Mouse (Mus musculus): ENCODE results near the gene Thbs1. TPM values are rescaled to one million over a fixed set of nuclear protein-coding genes. Genes with fewer than 3 reads are reported as not detected.

The Thbs1 gene
- polyA plus RNA-seq, 1 experiment = 0.07 TPM

GRCm38 (mm10) chr2:118158095-118158494 lies 46.4 kb downstream of the Thbs1 start:
- H3K36me3 ChIP-seq (ENCODE audit: control insufficient read depth) = no peaks in the 10 kb centered on the region
- no peaks in the 10 kb centered on the region for H3K27me3 ChIP-seq (ENCODE audit: control insufficient read depth)
- no peaks in the 10 kb centered on the region for H3K9me3 ChIP-seq (ENCODE audit: control insufficient read depth, low read length)
- TF ChIP-seq TAL1 (IDR thresholded peaks at IDR 0.05; ENCODE audit: low read length) (no peak), GATA1 (IDR thresholded peaks at IDR 0.05; ENCODE audit: low read length) (no peak)
- H3K4me3 ChIP-seq (replicated peaks) = no peak overlapping the region
- H3K4me1 ChIP-seq (ENCODE audit: control insufficient read depth) = no peaks in the 10 kb centered on the region

DNA sequence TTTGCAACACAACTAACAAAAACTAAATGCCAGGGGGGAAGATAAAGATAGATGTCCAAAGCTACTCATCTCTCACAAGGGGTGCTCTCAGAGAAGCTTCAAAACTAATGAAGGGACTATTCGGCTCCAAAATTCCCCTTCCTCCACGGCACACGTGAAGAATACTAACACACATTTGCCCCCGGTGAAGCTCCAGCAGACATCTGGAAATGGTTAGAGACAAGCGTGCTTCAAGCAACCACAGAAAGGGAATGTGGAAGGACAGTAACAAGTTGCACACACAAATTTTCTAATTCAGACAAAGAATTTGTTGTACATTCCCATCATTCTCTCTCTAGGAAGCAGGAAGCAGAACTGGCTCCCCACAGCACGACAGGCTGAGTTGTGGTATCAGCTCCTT lies 47.5 kb downstream of the Thbs1 start:
- H3K9me3 ChIP-seq (ENCODE audit: control insufficient read depth, low read length) = no peaks in the 10 kb centered on the region

DNA sequence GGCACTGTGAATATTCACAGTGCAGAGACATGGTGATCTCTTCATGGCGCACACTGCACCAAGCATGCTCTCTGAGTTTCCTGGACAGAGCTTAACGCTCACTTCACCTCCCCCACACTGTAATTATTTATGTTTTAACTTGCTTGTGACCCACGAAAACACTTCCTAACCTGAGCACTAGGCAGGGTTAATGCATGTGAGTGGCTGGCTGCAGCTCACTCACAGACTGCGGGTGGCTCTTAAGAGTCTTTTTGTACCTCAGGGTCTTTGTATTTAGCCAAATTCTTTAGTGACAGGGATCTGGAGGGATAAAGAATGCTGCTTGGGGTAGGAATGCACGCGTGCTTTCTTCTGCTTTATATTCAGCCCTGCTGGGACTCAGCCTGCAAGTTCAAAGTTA lies 48.9 kb downstream of the Thbs1 start:
- Histone ChIP-seq H3K4me1 (ENCODE audit: control insufficient read depth) (no peaks in the 10 kb centered on the region), H3K27me3 (ENCODE audit: control insufficient read depth) (no peaks in the 10 kb centered on the region), H3K9me3 (ENCODE audit: control insufficient read depth, low read length) (no peaks in the 10 kb centered on the region)

More for the DNA sequence above, 47.5 kb downstream of the Thbs1 start:
- H3K36me3 ChIP-seq (ENCODE audit: control insufficient read depth) = no peaks in the 10 kb centered on the region
- no peaks in the 10 kb centered on the region for H3K27me3 ChIP-seq (ENCODE audit: control insufficient read depth)
- TF ChIP-seq GATA1 (IDR thresholded peaks at IDR 0.05; ENCODE audit: low read length) = no peak
- no peak for TF ChIP-seq TAL1 (IDR thresholded peaks at IDR 0.05; ENCODE audit: low read length)
- no peaks in the 10 kb centered on the region for H3K4me1 ChIP-seq (ENCODE audit: control insufficient read depth)
- no peak overlapping the region for H3K4me3 ChIP-seq (replicated peaks)

DNA sequence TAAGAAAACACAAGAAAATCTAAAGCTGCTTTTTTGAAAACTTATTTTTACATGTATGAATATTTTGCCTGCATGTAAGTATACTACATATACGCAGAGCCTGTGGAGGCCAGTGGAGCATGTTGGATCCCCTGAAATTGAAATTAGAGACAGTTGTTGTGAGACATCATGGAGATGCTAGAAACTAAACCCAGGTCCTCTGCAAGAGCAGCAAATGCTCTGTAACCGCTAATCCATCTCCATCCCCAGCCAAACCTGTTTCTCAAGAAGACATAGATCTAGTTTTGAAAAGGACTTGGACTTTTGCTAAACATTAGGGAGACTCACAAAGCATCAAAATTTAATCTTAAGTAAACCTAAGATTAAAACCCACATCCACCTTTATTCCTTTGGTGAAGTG lies 49.3 kb downstream of the Thbs1 start:
- Histone ChIP-seq H3K4me1 (ENCODE audit: control insufficient read depth) (no peaks in the 10 kb centered on the region), H3K9me3 (ENCODE audit: control insufficient read depth, low read length) (no peaks in the 10 kb centered on the region), H3K4me3 (replicated peaks) (no peak overlapping the region), H3K36me3 (ENCODE audit: control insufficient read depth) (no peaks in the 10 kb centered on the region), H3K27me3 (ENCODE audit: control insufficient read depth) (no peaks in the 10 kb centered on the region)
- no peak for TF ChIP-seq TAL1 (IDR thresholded peaks at IDR 0.05; ENCODE audit: low read length)
- no peak for TF ChIP-seq GATA1 (IDR thresholded peaks at IDR 0.05; ENCODE audit: low read length)

More for the DNA sequence above, 48.9 kb downstream of the Thbs1 start:
- TF ChIP-seq GATA1 (IDR thresholded peaks at IDR 0.05; ENCODE audit: low read length) (no peak), TAL1 (IDR thresholded peaks at IDR 0.05; ENCODE audit: low read length) (no peak)
- no peaks in the 10 kb centered on the region for H3K36me3 ChIP-seq (ENCODE audit: control insufficient read depth)
- H3K4me3 ChIP-seq (replicated peaks) = no peak overlapping the region

DNA sequence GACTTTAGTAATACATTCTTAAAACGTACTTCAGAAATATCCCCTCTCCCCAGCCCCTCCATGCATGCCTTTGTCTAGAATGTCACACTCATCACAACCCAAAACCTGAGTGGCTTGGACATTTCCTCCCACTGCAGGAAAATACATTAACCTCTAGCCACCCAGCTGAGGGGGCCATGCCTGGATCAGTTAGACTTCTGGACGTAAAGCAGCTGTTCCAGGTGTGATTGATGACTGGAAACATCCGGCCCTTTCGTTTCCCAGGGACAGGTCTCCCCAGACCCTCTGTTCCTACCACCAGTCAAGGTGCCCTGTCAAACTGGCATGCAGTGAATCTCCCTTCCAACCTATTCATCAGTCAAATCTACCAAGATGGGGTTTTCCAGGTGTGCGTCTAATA lies 50.8 kb downstream of the Thbs1 start:
- no peaks in the 10 kb centered on the region for H3K36me3 ChIP-seq (ENCODE audit: control insufficient read depth)
- no peaks in the 10 kb centered on the region for H3K27me3 ChIP-seq (ENCODE audit: control insufficient read depth)
- no peak for TF ChIP-seq TAL1 (IDR thresholded peaks at IDR 0.05; ENCODE audit: low read length)
- TF ChIP-seq GATA1 (IDR thresholded peaks at IDR 0.05; ENCODE audit: low read length) = no peak
- H3K4me1 ChIP-seq (ENCODE audit: control insufficient read depth) = no peaks in the 10 kb centered on the region
- no peak overlapping the region for H3K4me3 ChIP-seq (replicated peaks)
- no peaks in the 10 kb centered on the region for H3K9me3 ChIP-seq (ENCODE audit: control insufficient read depth, low read length)

DNA sequence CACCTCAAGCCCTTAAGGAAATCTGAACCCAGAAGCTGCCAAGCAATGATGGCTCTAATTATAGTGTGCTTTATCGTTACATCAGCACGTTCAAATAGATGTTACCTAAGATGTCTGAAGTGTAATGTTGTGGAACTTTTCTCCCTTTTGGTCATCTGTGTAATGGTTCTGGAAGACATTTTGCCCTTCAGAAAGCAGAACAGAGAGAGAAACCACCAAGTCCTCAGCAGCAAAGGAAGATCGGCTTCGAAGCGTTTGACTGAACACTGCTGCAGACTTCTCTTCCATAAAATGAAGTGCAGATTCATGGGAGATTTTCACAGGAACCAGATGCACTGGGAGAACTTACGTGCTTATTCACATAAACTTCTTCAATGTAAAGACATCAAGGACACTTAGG lies 52.5 kb downstream of the Thbs1 start:
- no peaks in the 10 kb centered on the region for H3K9me3 ChIP-seq (ENCODE audit: control insufficient read depth, low read length)
- H3K4me1 ChIP-seq (ENCODE audit: control insufficient read depth) = no peaks in the 10 kb centered on the region
- no peak for TF ChIP-seq GATA1 (IDR thresholded peaks at IDR 0.05; ENCODE audit: low read length)
- TF ChIP-seq TAL1 (IDR thresholded peaks at IDR 0.05; ENCODE audit: low read length) = no peak
- no peaks in the 10 kb centered on the region for H3K36me3 ChIP-seq (ENCODE audit: control insufficient read depth)
- no peak overlapping the region for H3K4me3 ChIP-seq (replicated peaks)
- no peaks in the 10 kb centered on the region for H3K27me3 ChIP-seq (ENCODE audit: control insufficient read depth)

- Histone ChIP-seq H3K27me3 (ENCODE audit: control insufficient read depth) (no peaks in the 10 kb centered on the region), H3K4me1 (ENCODE audit: control insufficient read depth) (no peaks in the 10 kb centered on the region), H3K4me3 (replicated peaks) (no peak overlapping the region), H3K36me3 (ENCODE audit: control insufficient read depth) (no peaks in the 10 kb centered on the region), H3K9me3 (ENCODE audit: control insufficient read depth, low read length) (no peaks in the 10 kb centered on the region; the same call in none of the 2 replicates)
- TF ChIP-seq TAL1 (IDR thresholded peaks at IDR 0.05; ENCODE audit: low read length) (no peak), GATA1 (IDR thresholded peaks at IDR 0.05; ENCODE audit: low read length) (no peak)
Measured at GRCm38 (mm10) chr2:118165691-118166090, 54.0 kb downstream of the Thbs1 start.

GRCm38 (mm10) chr2:118167731-118168130 lies 56.1 kb downstream of the Thbs1 start:
- H3K4me1 ChIP-seq (ENCODE audit: control insufficient read depth) = no peaks in the 10 kb centered on the region
- TF ChIP-seq TAL1 (IDR thresholded peaks at IDR 0.05; ENCODE audit: low read length) (no peak), GATA1 (IDR thresholded peaks at IDR 0.05; ENCODE audit: low read length) (no peak)
- no peaks in the 10 kb centered on the region for H3K27me3 ChIP-seq (ENCODE audit: control insufficient read depth)
- H3K9me3 ChIP-seq (ENCODE audit: control insufficient read depth, low read length) = no peaks in the 10 kb centered on the region; the same call in none of the 2 replicates
- H3K4me3 ChIP-seq (replicated peaks) = no peak overlapping the region
- H3K36me3 ChIP-seq (ENCODE audit: control insufficient read depth) = no peaks in the 10 kb centered on the region

- H3K27me3 ChIP-seq (ENCODE audit: control insufficient read depth) = no peaks in the 10 kb centered on the region
- H3K4me1 ChIP-seq (ENCODE audit: control insufficient read depth) = no peaks in the 10 kb centered on the region
- no peaks in the 10 kb centered on the region; the same call in none of the 2 replicates for H3K9me3 ChIP-seq (ENCODE audit: control insufficient read depth, low read length)
- H3K4me3 ChIP-seq (replicated peaks) = no peak overlapping the region
- no peaks in the 10 kb centered on the region for H3K36me3 ChIP-seq (ENCODE audit: control insufficient read depth)
- TF ChIP-seq TAL1 (IDR thresholded peaks at IDR 0.05; ENCODE audit: low read length) = no peak
- TF ChIP-seq GATA1 (IDR thresholded peaks at IDR 0.05; ENCODE audit: low read length) = no peak
Measured at GRCm38 (mm10) chr2:118168225-118168624, 56.5 kb downstream of the Thbs1 start.

Measured in erythroblast, embryonic 14.5 days (primary cell).